In the genomic region with DNA sequence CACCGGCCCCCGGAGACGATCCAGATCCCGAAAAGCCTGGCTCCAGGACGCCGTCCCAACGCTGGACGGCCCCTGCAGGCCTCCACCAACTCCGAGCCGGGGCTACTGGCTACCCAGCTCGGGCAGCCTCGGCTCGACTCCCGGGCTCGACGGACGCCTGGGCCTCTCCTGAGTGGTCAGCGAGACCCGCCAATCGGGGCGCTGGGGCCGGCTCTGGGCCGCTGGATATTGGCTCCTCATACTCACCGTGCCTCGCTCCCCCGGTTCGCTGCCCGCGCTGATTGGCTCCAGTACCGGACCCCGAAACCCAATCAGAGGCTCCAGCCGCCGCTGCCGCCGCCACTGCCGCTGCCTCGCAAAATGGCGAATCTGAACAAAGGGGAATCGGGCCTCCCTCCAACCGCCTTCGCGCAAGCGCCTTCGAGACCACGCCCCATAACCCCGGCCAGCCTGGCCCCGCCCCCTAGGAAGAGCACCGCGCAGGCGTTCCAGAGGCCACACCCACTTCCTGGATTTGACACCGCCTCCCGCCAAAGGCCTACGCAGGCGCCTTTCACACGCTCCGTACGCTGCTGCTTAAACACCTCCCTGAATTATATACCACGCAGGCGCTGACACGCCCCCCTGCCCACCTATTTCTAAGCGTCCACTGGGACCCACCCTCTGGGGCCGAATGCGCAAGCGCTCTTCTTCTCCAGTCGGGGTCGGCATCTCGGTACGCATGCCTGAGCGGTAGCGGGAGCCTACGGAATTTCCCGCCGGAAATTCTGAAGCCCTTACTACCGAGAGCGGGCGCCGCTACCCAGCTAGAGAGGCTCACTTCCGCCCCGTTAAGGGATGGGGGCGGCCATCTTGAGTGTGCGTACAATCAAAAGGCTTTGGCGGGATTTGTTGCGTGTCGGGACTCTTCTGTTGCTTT, we compare ENCODE assay signal across 8 mouse cellular contexts. TPM values are rescaled to one million over a fixed set of nuclear protein-coding genes. Genes with fewer than 3 reads are reported as not detected.
DNase-seq lines count a peak whose midpoint lies in the region; ATAC-seq lines count a peak whose summit lies in the region.

TSS of gene Nfya (minus strand) at position 527 of the 919 bp plus-strand sequence.
TSS of gene Oard1 (plus strand) at position 635 of the 919 bp plus-strand sequence.

- DNase-seq in R1 (ENCODE audit: low read depth, low spot score) = peak; percentile 99
- peak; percentile 100 for DNase-seq in cerebellum, postnatal 25 days
- peak; percentile 99 for DNase-seq in frontal cortex, postnatal 25 days (ENCODE audit: low spot score in 2 of 2)
- DNase-seq in hindbrain, embryonic 14.5 days (ENCODE audit: low spot score) = peak; percentile 100
- DNase-seq in layer of hippocampus, postnatal 36 days = peak; percentile 100
- DNase-seq in lung, postnatal 36 days = peak; percentile 99
- DNase-seq in retina, postnatal 1 day = peak; percentile 100
- peak; percentile 99 to 100 for DNase-seq in urinary bladder, adult 18-20 months (ENCODE audit: low spot score in 2 of 2)

- no peaks in the 10 kb centered on the region for H3K9me3 ChIP-seq in hindbrain, embryonic 14.5 days (ENCODE audit: control insufficient read depth, low read length)

- H3K4me3 ChIP-seq in hindbrain, embryonic 14.5 days (replicated peaks; ENCODE audit: low read length) = peak within 1 kb of the TSS; percentile 81

- H3K36me3 ChIP-seq in hindbrain, embryonic 14.5 days (replicated peaks; ENCODE audit: control insufficient read depth, insufficient read depth) = peaks cover 4% of the 10 kb centered on the region

- H3K9ac ChIP-seq in hindbrain, embryonic 14.5 days = peak within 1 kb of the TSS; percentile 99

- under 1% methylated on average over 80 of the region's 84 CpGs for WGBS in hindbrain, embryonic 14.5 days

- peaks cover 27% of the 10 kb centered on the region for H3K4me1 ChIP-seq in hindbrain, embryonic 14.5 days (replicated peaks; ENCODE audit: control insufficient read depth, insufficient read depth, low read length)

- H3K4me2 ChIP-seq in hindbrain, embryonic 14.5 days (replicated peaks) = peak within 1 kb of the TSS; percentile 87

- H3K27me3 ChIP-seq in hindbrain, embryonic 14.5 days (ENCODE audit: control insufficient read depth, insufficient read depth, low read length) = no peaks in the 10 kb centered on the region

- ATAC-seq in hindbrain, embryonic 14.5 days (ENCODE audit: low FRiP score) = peak; percentile 97

- H3K27ac ChIP-seq in hindbrain, embryonic 14.5 days = peak within 1 kb of the TSS; percentile 99

RNA-seq across cellular contexts. Expression of gene Nfya, which starts in this region (rescaled TPM):
- 16.4 and 16.5 TPM in 2 replicates for polyA plus RNA-seq in hindbrain, embryonic 14.5 days (2014; fragmentation: Nextera tagmentation; extraction: Ambion mirVana)
- total RNA-seq in layer of hippocampus, postnatal 36 days (2021) = 10 to 100 TPM; 27.2 to 34.4 TPM

RNA-seq across cellular contexts. Expression of gene Oard1, which starts in this region (rescaled TPM):
- 36.2 and 36.3 TPM in 2 replicates for polyA plus RNA-seq in hindbrain, embryonic 14.5 days (2014; fragmentation: Nextera tagmentation; extraction: Ambion mirVana)
- 10 to 100 TPM; 12.3 to 13.6 TPM for total RNA-seq in layer of hippocampus, postnatal 36 days (2021)

Comparison
In these comparisons a context has a peak if more than half of its experiments do, and no peak if none do; other contexts are left out.
1. Peak in every context shown above with its lines: DNase-seq, ATAC-seq, H3K4me3 ChIP-seq and H3K27ac ChIP-seq.